Mouse (Mus musculus) G1E (cell line): ENCODE results near the gene Mrc1.

Experiments
- CTCF ChIP-seq: IDR thresholded peaks from 2 replicates; pipeline ENCODE4 v1.5.1; 2012; ENCODE audit warnings: low read depth, low read length, inconsistent platforms, mixed read lengths
- GATA1 ChIP-seq: IDR thresholded peaks from 2 replicates; pipeline ENCODE4 v1.6.1; 2012; ENCODE audit warnings: borderline replicate concordance, low read length, inconsistent platforms, mixed read lengths
- GATA2 ChIP-seq: IDR thresholded peaks from 2 replicates; pipeline ENCODE4 v1.6.1; 2012; ENCODE audit warnings: low read depth, low read length, inconsistent platforms, borderline replicate concordance
- POLR2AphosphoS5 ChIP-seq: IDR thresholded peaks from 2 replicates; pipeline ENCODE4 v1.6.1; 2012; ENCODE audit warnings: low read depth, low read length, inconsistent platforms; ENCODE audit not compliant: insufficient replicate concordance
- TAL1 ChIP-seq: conservative IDR thresholded peaks from 2 replicates; pipeline ENCODE4 v1.6.1; 2012; ENCODE audit warnings: low read depth, low read length, inconsistent platforms, mixed read lengths

DNA sequence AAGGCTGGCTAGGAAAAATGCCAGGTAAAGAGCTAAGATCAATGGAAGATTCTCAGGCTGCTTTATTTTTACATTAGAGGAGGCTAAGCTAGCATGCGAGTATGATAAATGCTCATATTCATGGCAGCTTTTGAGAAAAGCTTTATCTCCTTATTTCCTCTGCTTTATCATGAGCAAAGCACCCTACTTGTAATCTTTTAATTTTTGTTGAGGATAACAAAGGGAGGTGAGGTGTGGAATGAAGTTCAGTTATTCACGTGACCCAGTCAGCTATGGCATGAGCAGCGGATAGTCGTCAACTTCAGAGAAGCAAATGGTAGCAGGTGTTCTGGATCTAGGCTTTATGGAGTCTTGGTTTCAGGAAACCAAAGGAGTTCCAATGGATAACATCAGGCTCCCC, 7.7 kb downstream of the Mrc1 start:
- TF ChIP-seq POLR2AphosphoS5: no peak
- no peak for TF ChIP-seq CTCF
- TF ChIP-seq GATA1: no peak
- TF ChIP-seq TAL1: no peak
- no peak for TF ChIP-seq GATA2
